Mouse (Mus musculus): ENCODE measurements around the gene Ercc6. TPM values are rescaled to one million over a fixed set of nuclear protein-coding genes. Genes with fewer than 3 reads are reported as not detected.

Gene Ercc6
- total and polyA plus RNA-seq, 3 experiments: 1.7 to 31.5 (median 18.8) TPM

DNA sequence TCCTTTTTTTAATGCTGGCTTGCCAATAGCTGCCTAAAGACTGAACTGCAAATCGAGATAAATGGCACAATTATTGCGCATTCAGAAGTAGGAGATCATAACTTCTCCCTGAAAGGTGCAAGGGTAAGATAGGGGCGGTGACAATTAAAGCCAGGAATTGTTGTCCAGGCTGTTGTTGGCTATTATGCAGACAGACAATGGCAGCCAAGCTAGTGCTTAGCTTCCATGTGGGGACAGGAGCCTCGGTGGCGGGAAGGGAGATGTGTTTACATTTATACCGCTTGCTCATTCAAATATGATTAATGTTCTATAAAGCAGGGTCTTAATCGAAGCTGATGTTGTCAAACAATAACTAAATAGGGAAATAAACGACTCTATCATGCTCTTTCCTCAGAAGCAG lies 93.0 kb downstream of the Ercc6 start:
- Histone ChIP-seq H3K4me3 (ENCODE audit: low read depth, low read length) (no peak overlapping the region), H3K9me3 (replicated peaks) (0 out of 2 replicates have a peak, but pooled peaks cover 2% of the 10 kb centered on the region), H3K4me1 (ENCODE audit: insufficient read depth, low read depth, low read length) (no peaks in the 10 kb centered on the region), H3K36me3 (replicated peaks) (no peaks in the 10 kb centered on the region), H3K27me3 (ENCODE audit: insufficient read depth, low read length) (no peaks in the 10 kb centered on the region)
- ATAC-seq (ENCODE audit: extremely low read depth, insufficient number of reproducible peaks, low FRiP score, poor library complexity, severe bottlenecking): no peak
- no peak for DNase-seq (ENCODE audit: low spot score)
- TF ChIP-seq TAL1 (conservative IDR thresholded peaks at IDR 0.05; ENCODE audit: low read depth, low read length) (no peak), GATA1 (IDR thresholded peaks at IDR 0.05; ENCODE audit: borderline replicate concordance, low read length) (no peak)

GRCm38 (mm10) chr14:32609392-32609791 lies 96.1 kb downstream of the Ercc6 start:
- ATAC-seq (ENCODE audit: extremely low read depth, insufficient number of reproducible peaks, low FRiP score, poor library complexity, severe bottlenecking) (no peak), DNase-seq (ENCODE audit: low spot score) (no peak)
- no peak overlapping the region for H3K4me3 ChIP-seq (ENCODE audit: low read depth, low read length)
- H3K4me1 ChIP-seq (ENCODE audit: insufficient read depth, low read depth, low read length): no peaks in the 10 kb centered on the region
- TF ChIP-seq GATA2 (IDR thresholded peaks at IDR 0.05; ENCODE audit: borderline replicate concordance, low read depth, low read length): no peak
- H3K27me3 ChIP-seq (ENCODE audit: insufficient read depth, low read length): no peaks in the 10 kb centered on the region
- H3K36me3 ChIP-seq (replicated peaks): no peaks in the 10 kb centered on the region
- H3K9me3 ChIP-seq (replicated peaks): peaks cover 10% of the 10 kb centered on the region

DNA sequence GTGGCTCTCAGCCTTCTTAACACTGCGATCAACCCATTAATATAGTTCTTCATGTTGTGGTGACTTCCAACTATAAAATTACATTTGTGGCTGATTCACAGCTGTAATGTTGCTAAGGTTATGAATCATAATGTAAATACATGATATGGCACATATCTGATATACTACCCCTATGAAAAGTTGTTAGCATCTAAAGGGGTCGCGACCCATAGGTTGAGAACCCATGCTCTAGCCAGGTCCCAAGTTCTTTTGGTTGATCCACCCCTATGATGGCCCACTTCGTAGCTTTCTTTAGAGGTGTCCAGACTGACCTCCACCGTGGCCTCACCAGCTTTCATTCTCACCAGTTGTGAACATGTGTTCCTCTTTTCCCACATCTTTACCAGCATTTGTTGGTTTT lies 103.9 kb downstream of the Ercc6 start:
- TF ChIP-seq GATA1 (IDR thresholded peaks at IDR 0.05; ENCODE audit: borderline replicate concordance, low read length) (no peak), TAL1 (conservative IDR thresholded peaks at IDR 0.05; ENCODE audit: low read depth, low read length) (no peak), GATA2 (IDR thresholded peaks at IDR 0.05; ENCODE audit: borderline replicate concordance, low read depth, low read length) (no peak), CTCF (IDR thresholded peaks at IDR 0.05; ENCODE audit: low read depth, low read length) (no peak), POLR2AphosphoS5 (IDR thresholded peaks at IDR 0.05; ENCODE audit: insufficient replicate concordance, low read depth, low read length) (no peak)
- H3K9me3 ChIP-seq (replicated peaks): peaks cover 9% of the 10 kb centered on the region
- no peaks in the 10 kb centered on the region for H3K4me1 ChIP-seq (ENCODE audit: insufficient read depth, low read depth, low read length)
- ATAC-seq (ENCODE audit: extremely low read depth, insufficient number of reproducible peaks, low FRiP score, poor library complexity, severe bottlenecking) (no peak), DNase-seq (ENCODE audit: low spot score) (no peak)
- H3K4me3 ChIP-seq (ENCODE audit: low read depth, low read length): no peak overlapping the region
- H3K36me3 ChIP-seq (replicated peaks): no peaks in the 10 kb centered on the region
- H3K27me3 ChIP-seq (ENCODE audit: insufficient read depth, low read length): no peaks in the 10 kb centered on the region

DNA sequence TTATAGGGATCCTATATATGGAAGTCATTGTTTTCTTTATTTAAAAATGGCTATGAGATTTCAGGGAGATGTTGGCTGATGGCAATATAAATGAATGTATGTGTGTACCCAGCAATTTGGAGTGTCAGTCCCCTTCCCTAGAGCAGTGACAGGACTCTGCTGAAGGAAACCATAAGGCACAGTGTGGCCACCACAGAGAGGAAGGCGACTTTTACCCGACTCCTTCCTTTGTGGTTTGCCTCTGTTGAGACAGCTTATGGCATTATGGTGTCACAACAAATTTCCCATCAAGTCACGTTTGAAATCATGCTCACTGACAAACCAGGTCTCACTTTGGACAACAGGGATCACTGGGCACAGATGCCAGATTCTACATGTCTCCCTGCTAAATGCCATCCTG lies 110.9 kb downstream of the Ercc6 start:
- DNase-seq (ENCODE audit: low spot score): no peak
- Histone ChIP-seq H3K36me3 (replicated peaks) (no peaks in the 10 kb centered on the region), H3K9me3 (replicated peaks) (peaks cover 12% of the 10 kb centered on the region), H3K27me3 (ENCODE audit: insufficient read depth, low read length) (no peaks in the 10 kb centered on the region), H3K4me3 (ENCODE audit: low read depth, low read length) (no peak overlapping the region), H3K4me1 (ENCODE audit: insufficient read depth, low read depth, low read length) (no peaks in the 10 kb centered on the region)
- ATAC-seq (ENCODE audit: extremely low read depth, insufficient number of reproducible peaks, low FRiP score, poor library complexity, severe bottlenecking): no peak
- TF ChIP-seq CTCF (IDR thresholded peaks at IDR 0.05; ENCODE audit: low read depth, low read length) (no peak), GATA1 (IDR thresholded peaks at IDR 0.05; ENCODE audit: borderline replicate concordance, low read length) (no peak), POLR2AphosphoS5 (IDR thresholded peaks at IDR 0.05; ENCODE audit: insufficient replicate concordance, low read depth, low read length) (no peak), GATA2 (IDR thresholded peaks at IDR 0.05; ENCODE audit: borderline replicate concordance, low read depth, low read length) (no peak), TAL1 (conservative IDR thresholded peaks at IDR 0.05; ENCODE audit: low read depth, low read length) (no peak)

DNA sequence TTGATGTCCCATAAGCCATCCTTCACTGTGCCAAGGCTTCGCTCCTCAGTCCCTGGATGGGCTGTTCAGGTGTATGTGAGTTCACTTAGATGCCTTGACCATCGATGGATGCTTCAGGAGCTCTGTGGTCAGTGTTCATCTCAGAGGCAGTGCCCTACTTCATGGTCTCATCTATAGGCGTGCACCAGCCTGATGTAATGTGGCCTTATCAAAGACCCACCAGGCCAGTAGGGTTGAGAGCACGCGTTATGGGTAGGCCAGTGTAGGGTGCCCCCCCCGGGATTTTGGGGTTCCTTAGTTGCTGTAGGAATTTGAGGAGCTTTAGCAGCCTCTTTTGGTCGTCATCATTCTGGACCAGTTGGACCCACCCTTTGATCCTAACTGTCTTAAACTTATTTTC lies 111.5 kb downstream of the Ercc6 start:
- Histone ChIP-seq H3K27me3 (ENCODE audit: insufficient read depth, low read length) (no peaks in the 10 kb centered on the region), H3K4me1 (ENCODE audit: insufficient read depth, low read depth, low read length) (no peaks in the 10 kb centered on the region), H3K4me3 (ENCODE audit: low read depth, low read length) (no peak overlapping the region), H3K9me3 (replicated peaks) (peaks cover 16% of the 10 kb centered on the region), H3K36me3 (replicated peaks) (no peaks in the 10 kb centered on the region)
- DNase-seq (ENCODE audit: low spot score) (no peak), ATAC-seq (ENCODE audit: extremely low read depth, insufficient number of reproducible peaks, low FRiP score, poor library complexity, severe bottlenecking) (no peak)
- TF ChIP-seq POLR2AphosphoS5 (IDR thresholded peaks at IDR 0.05; ENCODE audit: insufficient replicate concordance, low read depth, low read length) (no peak), GATA1 (IDR thresholded peaks at IDR 0.05; ENCODE audit: borderline replicate concordance, low read length) (no peak), GATA2 (IDR thresholded peaks at IDR 0.05; ENCODE audit: borderline replicate concordance, low read depth, low read length) (no peak), TAL1 (conservative IDR thresholded peaks at IDR 0.05; ENCODE audit: low read depth, low read length) (no peak), CTCF (IDR thresholded peaks at IDR 0.05; ENCODE audit: low read depth, low read length) (no peak)

GRCm38 (mm10) chr14:32627271-32627670 lies 114.0 kb downstream of the Ercc6 start:
- H3K36me3 ChIP-seq (replicated peaks): no peaks in the 10 kb centered on the region
- DNase-seq (ENCODE audit: low spot score) (no peak), ATAC-seq (ENCODE audit: extremely low read depth, insufficient number of reproducible peaks, low FRiP score, poor library complexity, severe bottlenecking) (no peak)
- no peak overlapping the region for H3K4me3 ChIP-seq (ENCODE audit: low read depth, low read length)
- TF ChIP-seq POLR2AphosphoS5 (IDR thresholded peaks at IDR 0.05; ENCODE audit: insufficient replicate concordance, low read depth, low read length) (no peak), CTCF (IDR thresholded peaks at IDR 0.05; ENCODE audit: low read depth, low read length) (no peak), TAL1 (conservative IDR thresholded peaks at IDR 0.05; ENCODE audit: low read depth, low read length) (no peak), GATA2 (IDR thresholded peaks at IDR 0.05; ENCODE audit: borderline replicate concordance, low read depth, low read length) (no peak), GATA1 (IDR thresholded peaks at IDR 0.05; ENCODE audit: borderline replicate concordance, low read length) (no peak)
- no peaks in the 10 kb centered on the region for H3K4me1 ChIP-seq (ENCODE audit: insufficient read depth, low read depth, low read length)
- no peaks in the 10 kb centered on the region for H3K27me3 ChIP-seq (ENCODE audit: insufficient read depth, low read length)
- peaks cover 18% of the 10 kb centered on the region for H3K9me3 ChIP-seq (replicated peaks)

DNA sequence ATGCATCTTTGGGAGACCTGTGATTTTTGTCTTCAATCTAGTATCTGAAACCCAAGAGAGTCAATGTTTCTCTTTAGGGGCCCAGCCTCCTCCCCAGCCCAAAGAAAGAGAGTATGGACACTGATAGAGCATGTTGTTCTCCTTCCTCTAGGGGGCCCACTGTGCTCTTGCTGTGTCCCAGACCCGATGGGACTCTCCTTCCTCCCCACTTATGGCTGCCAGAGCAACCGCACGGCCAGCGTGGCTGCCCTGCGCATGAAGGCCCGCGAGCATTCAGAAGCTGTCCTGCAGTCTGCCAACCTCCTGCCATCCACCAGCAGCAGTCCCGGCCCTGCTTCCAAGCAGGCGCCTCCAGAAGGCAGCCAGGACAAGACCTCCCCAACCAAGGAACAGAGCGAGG lies 115.3 kb downstream of the Ercc6 start:
- TF ChIP-seq TAL1 (conservative IDR thresholded peaks at IDR 0.05; ENCODE audit: low read depth, low read length) (no peak), GATA1 (IDR thresholded peaks at IDR 0.05; ENCODE audit: borderline replicate concordance, low read length) (no peak), CTCF (IDR thresholded peaks at IDR 0.05; ENCODE audit: low read depth, low read length) (no peak), POLR2AphosphoS5 (IDR thresholded peaks at IDR 0.05; ENCODE audit: insufficient replicate concordance, low read depth, low read length) (no peak), GATA2 (IDR thresholded peaks at IDR 0.05; ENCODE audit: borderline replicate concordance, low read depth, low read length) (no peak)
- H3K9me3 ChIP-seq (replicated peaks): peaks cover 18% of the 10 kb centered on the region
- no peaks in the 10 kb centered on the region for H3K36me3 ChIP-seq (replicated peaks)
- no peak for ATAC-seq (ENCODE audit: extremely low read depth, insufficient number of reproducible peaks, low FRiP score, poor library complexity, severe bottlenecking)
- no peaks in the 10 kb centered on the region for H3K4me1 ChIP-seq (ENCODE audit: insufficient read depth, low read depth, low read length)
- DNase-seq (ENCODE audit: low spot score): no peak
- no peaks in the 10 kb centered on the region for H3K27me3 ChIP-seq (ENCODE audit: insufficient read depth, low read length)
- H3K4me3 ChIP-seq (ENCODE audit: low read depth, low read length): no peak overlapping the region

Other genes starting within 250 kb of the Ercc6 start
- 1.7 TPM in 1 of 2 replicates, not detected in the other for gene Ogdhl, start 191.5 kb upstream of the Ercc6 start, total RNA-seq (2014; fragmentation: Nextera tagmentation)
- gene Ogdhl, start 191.5 kb upstream of the Ercc6 start, total RNA-seq (2017): 0.12 and 0.33 TPM in 2 replicates
- gene Ogdhl, start 191.5 kb upstream of the Ercc6 start, polyA plus RNA-seq (2012): 0.18 and 0.20 TPM in 2 replicates
- not detected in 2 replicates for gene 1700024G13Rik, start 125.1 kb upstream of the Ercc6 start, total RNA-seq (2014; fragmentation: Nextera tagmentation)
- not detected in 2 replicates for gene 1700024G13Rik, start 125.1 kb upstream of the Ercc6 start, total RNA-seq (2017)
- gene 1700024G13Rik, start 125.1 kb upstream of the Ercc6 start, polyA plus RNA-seq (2012): not detected in 2 replicates
- gene Slc18a3, start 48.7 kb upstream of the Ercc6 start, total RNA-seq (2014; fragmentation: Nextera tagmentation): not detected in 2 replicates
- 0.12 TPM in 1 of 2 replicates, not detected in the other for gene Slc18a3, start 48.7 kb upstream of the Ercc6 start, total RNA-seq (2017)
- gene Slc18a3, start 48.7 kb upstream of the Ercc6 start, polyA plus RNA-seq (2012): not detected in 2 replicates
- not detected in 2 replicates for gene Chat, start 47.5 kb upstream of the Ercc6 start, total RNA-seq (2014; fragmentation: Nextera tagmentation)
- 0.22 TPM in 1 of 2 replicates, not detected in the other for gene Chat, start 47.5 kb upstream of the Ercc6 start, total RNA-seq (2017)
- not detected in 2 replicates for gene Chat, start 47.5 kb upstream of the Ercc6 start, polyA plus RNA-seq (2012)
- gene Prrxl1, start 85.9 kb downstream of the Ercc6 start, total RNA-seq (2014; fragmentation: Nextera tagmentation): not detected in 2 replicates
- 0.06 and 0.22 TPM in 2 replicates for gene Prrxl1, start 85.9 kb downstream of the Ercc6 start, total RNA-seq (2017)
- gene Prrxl1, start 85.9 kb downstream of the Ercc6 start, polyA plus RNA-seq (2012): not detected in 2 replicates
- not detected in 2 replicates for gene 3425401B19Rik, start 171.8 kb downstream of the Ercc6 start, total RNA-seq (2014; fragmentation: Nextera tagmentation)
- gene 3425401B19Rik, start 171.8 kb downstream of the Ercc6 start, total RNA-seq (2017): 0.05 and 0.06 TPM in 2 replicates
- gene 3425401B19Rik, start 171.8 kb downstream of the Ercc6 start, polyA plus RNA-seq (2012): not detected in 2 replicates

All from G1E (cell line).